Mouse (Mus musculus) small intestine, adult 2 months (tissue): Measurements from ENCODE around the gene Il34. TPM values are rescaled to one million over a fixed set of nuclear protein-coding genes. Genes with fewer than 3 reads are reported as not detected.

Source experiments
- H3K27ac ChIP-seq: fragments of 200-500 bp; 2 replicates; pipeline ENCODE4 v1.5.1; 2012; ENCODE audit warnings: low read depth, low read length, control low read depth, inconsistent platforms; ENCODE audit not compliant: insufficient read depth
- H3K27me3 ChIP-seq: fragments of 200-500 bp; 2 replicates; pipeline ENCODE4 v1.6.1; 2012; ENCODE audit warnings: mild to moderate bottlenecking, moderate library complexity, low read length, inconsistent platforms; ENCODE audit not compliant: control insufficient read depth, insufficient read depth
- H3K36me3 ChIP-seq: fragments of 200-500 bp; 2 replicates; pipeline ENCODE4 v1.6.1; 2012; ENCODE audit warnings: mild to moderate bottlenecking, low read length, control low read depth, inconsistent platforms; ENCODE audit not compliant: control insufficient read depth, insufficient read depth
- H3K4me1 ChIP-seq: fragments of 200-500 bp; 2 replicates; pipeline ENCODE4 v1.6.1; 2012; ENCODE audit warnings: low read length, inconsistent platforms, mixed read lengths; ENCODE audit not compliant: control insufficient read depth, insufficient read depth, insufficient read length
- H3K4me3 ChIP-seq: fragments of 200-500 bp; 2 replicates; pipeline ENCODE4 v1.5.1; 2012; ENCODE audit warnings: low read depth, mild to moderate bottlenecking, control low read depth, inconsistent platforms, low read length, moderate library complexity
- CTCF ChIP-seq: fragments of 200-500 bp; IDR thresholded peaks from 2 replicates; pipeline ENCODE4 v1.5.1; 2012; ENCODE audit warnings: low read depth, mild to moderate bottlenecking, control low read depth, inconsistent platforms, low read length, moderate library complexity, mixed read lengths; ENCODE audit not compliant: insufficient replicate concordance, insufficient read length; ENCODE audit errors: extremely low read depth
- POLR2A ChIP-seq: fragments of 200-500 bp; IDR thresholded peaks from 2 replicates; pipeline ENCODE4 v1.6.1; 2012; ENCODE audit warnings: low read depth, mild to moderate bottlenecking, control low read depth, inconsistent platforms, low read length, moderate library complexity
- WGBS: fragments of 180-500 bp; shearing (Covaris S2); methylation state at CpG from one replicate; pipeline ENCODE4 v1.1.7; 2018; 5-methylcytosine and 5-hydroxymethylcytosine counted together
- polyA plus RNA-seq: library from polyadenylated mRNA; depleted of rRNA; stranded (reverse); fragments of >200 nt; gene quantifications from 2 replicates; pipeline ENCODE4 v1.2.3, GENCODE M21; 2012

Gene Il34
- polyA plus RNA-seq, 1 experiment, result 16.7 TPM

- WGBS, result 82% methylated on average over 7 of the region's 7 CpGs
- H3K27ac ChIP-seq, result no peak overlapping the region
Measured at GRCm38 (mm10) chr8:110810481-110811065, 4.8 kb upstream of the Il34 start.

GRCm38 (mm10) chr8:110809831-110810230 is 4.1 kb upstream of the Il34 start:
- Histone ChIP-seq H3K4me3 (no peak overlapping the region), H3K27me3 (no peaks in the 10 kb centered on the region), H3K4me1 (peaks cover 4% of the 10 kb centered on the region; the same call in 1 of the 2 replicates), H3K27ac (no peak overlapping the region), H3K36me3 (peaks cover 52% of the 10 kb centered on the region)
- 44% methylated on average over 2 of the region's 2 CpGs for WGBS
- TF ChIP-seq POLR2A (no peak), CTCF (no peak)

More at GRCm38 (mm10) chr8:110810481-110811065, 4.8 kb upstream of the Il34 start:
- no peak for TF ChIP-seq POLR2A
- TF ChIP-seq CTCF, result no peak
- Histone ChIP-seq H3K36me3 (peaks cover 58% of the 10 kb centered on the region), H3K27me3 (no peaks in the 10 kb centered on the region), H3K4me3 (no peak overlapping the region), H3K4me1 (0 out of 2 replicates have a peak, but pooled peaks cover 1% of the 10 kb centered on the region)

- H3K27ac ChIP-seq, result peak overlapping the region; percentile 40; the same call in 1 of the 2 replicates
- H3K4me3 ChIP-seq, result no peak overlapping the region
- TF ChIP-seq POLR2A (no peak), CTCF (no peak)
- H3K27me3 ChIP-seq, result no peaks in the 10 kb centered on the region
- H3K4me1 ChIP-seq, result peaks cover 5% of the 10 kb centered on the region; the same call in 1 of the 2 replicates
- 59% methylated on average over 13 of the region's 13 CpGs for WGBS
- peaks cover 42% of the 10 kb centered on the region for H3K36me3 ChIP-seq
Measured at GRCm38 (mm10) chr8:110808495-110809472, 3.1 kb upstream of the Il34 start.

GRCm38 (mm10) chr8:110806146-110806545 is 422 bp upstream of the Il34 start:
- no peak overlapping the region for H3K27ac ChIP-seq
- TF ChIP-seq POLR2A, result no peak
- TF ChIP-seq CTCF, result no peak
- 61% methylated on average over 1 of the region's 1 CpGs for WGBS

GRCm38 (mm10) chr8:110804825-110805514 is 754 bp downstream of the Il34 start:
- Histone ChIP-seq H3K27ac (0 out of 2 replicates have a peak overlapping the region, but pooled peaks have one; percentile 26), H3K4me1 (peaks cover 11% of the 10 kb centered on the region; the same call in 1 of the 2 replicates), H3K4me3 (peak overlapping the region; percentile 24; the same call in 1 of the 2 replicates), H3K27me3 (no peaks in the 10 kb centered on the region), H3K36me3 (peaks cover 8% of the 10 kb centered on the region)
- no peak for TF ChIP-seq CTCF
- TF ChIP-seq POLR2A, result no peak
- 27% methylated on average over 3 of the region's 3 CpGs for WGBS

More at GRCm38 (mm10) chr8:110806146-110806545, 422 bp upstream of the Il34 start:
- H3K4me3 ChIP-seq, result no peak overlapping the region
- peaks cover 16% of the 10 kb centered on the region for H3K36me3 ChIP-seq
- H3K4me1 ChIP-seq, result peaks cover 11% of the 10 kb centered on the region; the same call in 1 of the 2 replicates
- H3K27me3 ChIP-seq, result no peaks in the 10 kb centered on the region

- H3K4me3 ChIP-seq, result peak overlapping the region; percentile 7; the same call in 1 of the 2 replicates
- no peak overlapping the region for H3K27ac ChIP-seq
- WGBS, result 44% methylated on average over 9 of the region's 9 CpGs
- no peaks in the 10 kb centered on the region for H3K27me3 ChIP-seq
- TF ChIP-seq CTCF (no peak), POLR2A (no peak)
- H3K36me3 ChIP-seq, result no peaks in the 10 kb centered on the region
- H3K4me1 ChIP-seq, result peaks cover 11% of the 10 kb centered on the region; the same call in 1 of the 2 replicates
Measured at GRCm38 (mm10) chr8:110803856-110804255, 1.9 kb downstream of the Il34 start.

GRCm38 (mm10) chr8:110802988-110803387 is 2.7 kb downstream of the Il34 start:
- TF ChIP-seq POLR2A (no peak), CTCF (no peak)
- Histone ChIP-seq H3K4me3 (no peak overlapping the region), H3K27me3 (no peaks in the 10 kb centered on the region), H3K36me3 (no peaks in the 10 kb centered on the region), H3K27ac (peak overlapping the region; percentile 70), H3K4me1 (peaks cover 11% of the 10 kb centered on the region; the same call in 1 of the 2 replicates)
- 56% methylated on average over 5 of the region's 5 CpGs for WGBS
